Mouse (Mus musculus): Measurements from ENCODE around the gene Cited4. TPM values are rescaled to one million over a fixed set of nuclear protein-coding genes. Genes with fewer than 3 reads are reported as not detected.

Gene Cited4
- polyA plus RNA-seq, 1 experiment from 2014 or later = 0.79 TPM

GRCm38 (mm10) chr4:120716141-120716571 lies 49.8 kb downstream of the Cited4 start:
- Histone ChIP-seq H3K9me3 (ENCODE audit: control insufficient read depth, low read length) (no peaks in the 10 kb centered on the region), H3K36me3 (ENCODE audit: control insufficient read depth, insufficient read depth) (no peaks in the 10 kb centered on the region), H3K9ac (replicated peaks; ENCODE audit: low read depth, low read length) (peak overlapping the region; percentile 41; the same call in 1 of the 2 replicates), H3K27me3 (replicated peaks; ENCODE audit: control insufficient read depth, insufficient read depth, low read length) (0 out of 2 replicates have a peak, but pooled peaks cover 7% of the 10 kb centered on the region), H3K4me2 (ENCODE audit: low read length) (peak overlapping the region; percentile 72), H3K4me1 (replicated peaks; ENCODE audit: control insufficient read depth, insufficient read depth, low read length) (peaks cover 24% of the 10 kb centered on the region), H3K4me3 (replicated peaks; ENCODE audit: low read length) (peak overlapping the region; percentile 39), H3K27ac (ENCODE audit: low read length) (no peak overlapping the region)
- under 1% methylated on average over 12 of the region's 12 CpGs for WGBS
- ATAC-seq = peak; percentile 84

GRCm38 (mm10) chr4:120716765-120717164 lies 50.4 kb downstream of the Cited4 start:
- H3K9ac ChIP-seq (replicated peaks; ENCODE audit: low read depth, low read length) = 0 out of 2 replicates have a peak overlapping the region, but pooled peaks have one; percentile 41
- no peaks in the 10 kb centered on the region for H3K36me3 ChIP-seq (ENCODE audit: control insufficient read depth, insufficient read depth)
- no peaks in the 10 kb centered on the region for H3K9me3 ChIP-seq (ENCODE audit: control insufficient read depth, low read length)
- no peak overlapping the region for H3K27ac ChIP-seq (ENCODE audit: low read length)
- 17% methylated on average over 12 of the region's 12 CpGs for WGBS
- H3K27me3 ChIP-seq (replicated peaks; ENCODE audit: control insufficient read depth, insufficient read depth, low read length) = 0 out of 2 replicates have a peak, but pooled peaks cover 7% of the 10 kb centered on the region
- ATAC-seq = no peak
- peak overlapping the region; percentile 39 for H3K4me3 ChIP-seq (replicated peaks; ENCODE audit: low read length)
- peak overlapping the region; percentile 72 for H3K4me2 ChIP-seq (ENCODE audit: low read length)
- peaks cover 24% of the 10 kb centered on the region for H3K4me1 ChIP-seq (replicated peaks; ENCODE audit: control insufficient read depth, insufficient read depth, low read length)

Other genes with a start within 250 kb of the Cited4 start
- gene Slfnl1, start 134.3 kb upstream of the Cited4 start, polyA plus RNA-seq (2015; fragmentation: Nextera tagmentation; extraction: Ambion mirVana) = not detected in 2 replicates
- gene Ctps, start 96.3 kb upstream of the Cited4 start, polyA plus RNA-seq (2015; fragmentation: Nextera tagmentation; extraction: Ambion mirVana) = 102 and 103 TPM in 2 replicates
- not detected in 2 replicates for gene Gm8439, start 77.8 kb upstream of the Cited4 start, polyA plus RNA-seq (2015; fragmentation: Nextera tagmentation; extraction: Ambion mirVana)
- 8.7 and 11.1 TPM in 2 replicates for gene Kcnq4, start 82.0 kb downstream of the Cited4 start, polyA plus RNA-seq (2015; fragmentation: Nextera tagmentation; extraction: Ambion mirVana)
- 96.5 and 107 TPM in 2 replicates for gene Nfyc, start 165.0 kb downstream of the Cited4 start, polyA plus RNA-seq (2015; fragmentation: Nextera tagmentation; extraction: Ambion mirVana)
- gene Rims3, start 188.2 kb downstream of the Cited4 start, polyA plus RNA-seq (2015; fragmentation: Nextera tagmentation; extraction: Ambion mirVana) = 9.6 and 14.1 TPM in 2 replicates

All from forebrain, embryonic 16.5 days (tissue).